Mouse (Mus musculus) activated CD4-positive, CD25-positive, alpha-beta regulatory T cell, adult 4 months (primary cell): Measurements from ENCODE around the gene Mmgt2. TPM values are rescaled to one million over a fixed set of nuclear protein-coding genes. Genes with fewer than 3 reads are reported as not detected.

Experiments used
- ATAC-seq: one replicate; pipeline ENCODE4 v1.8.0; 2017
- polyA plus RNA-seq, 2 experiments: library from polyadenylated mRNA; unstranded; fragments of 100-300 nt; shearing (Covaris generic); gene quantifications; one replicate each; pipeline ENCODE4 v1.2.1; 2017

Mmgt2 gene
- polyA plus RNA-seq, 2 experiments from 2014 or later: 32.9 to 42.3 TPM

- no peak for ATAC-seq
Measured at GRCm38 (mm10) chr11:62621586-62622283, 26.7 kb upstream of the Mmgt2 start.

- no peak for ATAC-seq
Measured at GRCm38 (mm10) chr11:62622850-62623249, 25.6 kb upstream of the Mmgt2 start.

GRCm38 (mm10) chr11:62624341-62625291, 23.8 kb upstream of the Mmgt2 start:
- no peak for ATAC-seq

- no peak for ATAC-seq
Measured at GRCm38 (mm10) chr11:62629352-62630224, 18.9 kb upstream of the Mmgt2 start.

- no peak for ATAC-seq
Measured at GRCm38 (mm10) chr11:62630225-62630821, 18.1 kb upstream of the Mmgt2 start.

GRCm38 (mm10) chr11:62631138-62631537, 17.3 kb upstream of the Mmgt2 start:
- ATAC-seq: no peak

GRCm38 (mm10) chr11:62635406-62635805, 13.1 kb upstream of the Mmgt2 start:
- no peak for ATAC-seq

- no peak for ATAC-seq
Measured at GRCm38 (mm10) chr11:62636105-62636839, 12.2 kb upstream of the Mmgt2 start.

- ATAC-seq: no peak
Measured at GRCm38 (mm10) chr11:62636840-62637221, 11.6 kb upstream of the Mmgt2 start.

GRCm38 (mm10) chr11:62637401-62637800, 11.1 kb upstream of the Mmgt2 start:
- ATAC-seq: no peak

- no peak for ATAC-seq
Measured at GRCm38 (mm10) chr11:62637806-62638205, 10.7 kb upstream of the Mmgt2 start.

GRCm38 (mm10) chr11:62638402-62638801, 10.1 kb upstream of the Mmgt2 start:
- ATAC-seq: no peak

GRCm38 (mm10) chr11:62640378-62640777, 8.1 kb upstream of the Mmgt2 start:
- ATAC-seq: no peak

GRCm38 (mm10) chr11:62642023-62642844, 6.2 kb upstream of the Mmgt2 start:
- ATAC-seq: no peak

- no peak for ATAC-seq
Measured at GRCm38 (mm10) chr11:62643011-62643631, 5.3 kb upstream of the Mmgt2 start.

- ATAC-seq: no peak
Measured at GRCm38 (mm10) chr11:62643681-62644363, 4.6 kb upstream of the Mmgt2 start.

- ATAC-seq: no peak
Measured at GRCm38 (mm10) chr11:62644602-62645336, 3.7 kb upstream of the Mmgt2 start.

GRCm38 (mm10) chr11:62645337-62645675, 3.2 kb upstream of the Mmgt2 start:
- ATAC-seq: no peak
